Mouse (Mus musculus) cortical plate, adult 2 months (tissue): ENCODE measurements at regions not wholly inside any gene's neighbourhood (a gene's known extent, or its start where the extent isn't known, plus 50 kb on each side); places are given as distances from the start of the nearest gene placed in this dataset.
"Not testable (repeated sequence)": the region's sequence is repeated elsewhere in the genome, so short reads cannot be mapped to it uniquely, and the experiment has no call there.

ENCODE experiments used
- CTCF ChIP-seq: fragments of 200-500 bp; IDR thresholded peaks from 2 replicates; pipeline ENCODE4 v1.5.1; 2011; ENCODE audit warnings: mild to moderate bottlenecking, control low read depth, low read length; ENCODE audit not compliant: insufficient read depth; ENCODE audit errors: extremely low read depth
- POLR2A ChIP-seq: fragments of 200-500 bp; IDR thresholded peaks from 2 replicates; pipeline ENCODE4 v1.6.1; 2011; ENCODE audit warnings: mild to moderate bottlenecking, low read length, control low read depth; ENCODE audit not compliant: insufficient read depth; ENCODE audit errors: extremely low read depth

GRCm38 (mm10) chr6:48221806-48222205 is 135.4 kb upstream of the Zfp746 start:
- TF ChIP-seq CTCF, POLR2A: not testable (repeated sequence)
